Mouse (Mus musculus) heart, embryonic 14.5 days (tissue): ENCODE data around the gene Parp1. TPM values are rescaled to one million over a fixed set of nuclear protein-coding genes. Genes with fewer than 3 reads are reported as not detected.
A peak's percentile ranks its signal among the peaks of the same experiment; 100 is the strongest.
"Not testable (repeated sequence)": the region's sequence is repeated elsewhere in the genome, so short reads cannot be mapped to it uniquely, and the experiment has no call there.

ENCODE experiments used
- ATAC-seq: fragments of 200-750 bp; cut with Nextera tagmentation; 2 replicates; pipeline ENCODE4 v1.8.0; 2017; ENCODE audit warnings: low read depth, moderate TSS enrichment; ENCODE audit not compliant: insufficient number of reproducible peaks, insufficient read depth, low FRiP score
- H3K27ac ChIP-seq, 2 experiments: fragments of 200-500 bp in 1 of 2; fragments of 300-500 bp in 1 of 2; sonication (generic) in 1 of 2; replicated peaks in 1 of 2; 2 replicates each; pipeline ENCODE4 v1.5.1; 2012 to 2014; ENCODE audit warnings: low read depth in 2 of 2, low read length in 2 of 2, control low read depth in 1 of 2, mild to moderate bottlenecking in 1 of 2, mixed read lengths in 1 of 2; ENCODE audit not compliant: control insufficient read depth in 1 of 2, insufficient read depth in 1 of 2
- H3K27me3 ChIP-seq: fragments of 300-500 bp; sonication (generic); 2 replicates; pipeline ENCODE4 v1.6.1; 2014; ENCODE audit warnings: mild to moderate bottlenecking, low read length, control low read depth; ENCODE audit not compliant: control insufficient read depth, insufficient read depth
- H3K36me3 ChIP-seq: fragments of 300-500 bp; sonication (generic); 2 replicates; pipeline ENCODE4 v1.6.1; 2014; ENCODE audit warnings: mild to moderate bottlenecking, control low read depth, low read length, mixed read lengths; ENCODE audit not compliant: control insufficient read depth, insufficient read depth
- H3K4me1 ChIP-seq, 2 experiments: fragments of 200-500 bp in 1 of 2; fragments of 300-500 bp in 1 of 2; sonication (generic) in 1 of 2; 2 replicates each; pipeline ENCODE4 v1.6.1; 2012 to 2014; ENCODE audit warnings: low read length in 2 of 2, control low read depth in 1 of 2, mixed read lengths in 1 of 2; ENCODE audit not compliant: control insufficient read depth in 2 of 2, insufficient read depth in 2 of 2
- H3K4me2 ChIP-seq: fragments of 300-500 bp; sonication (generic); 2 replicates; pipeline ENCODE4 v1.6.1; 2014; ENCODE audit warnings: mild to moderate bottlenecking, low read length
- H3K4me3 ChIP-seq, 2 experiments: fragments of 200-500 bp in 1 of 2; fragments of 300-500 bp in 1 of 2; sonication (generic) in 1 of 2; 2 replicates each; pipeline ENCODE4 v1.5.1; 2012 to 2014; ENCODE audit warnings: low read length in 2 of 2, mild to moderate bottlenecking in 2 of 2, control low read depth in 1 of 2, low read depth in 1 of 2, moderate library complexity in 1 of 2; ENCODE audit not compliant: control insufficient read depth in 1 of 2, insufficient read depth in 1 of 2
- H3K9ac ChIP-seq: fragments of 300-500 bp; sonication (generic); 2 replicates; pipeline ENCODE4 v1.6.1; 2014; ENCODE audit warnings: mild to moderate bottlenecking, low read length
- H3K9me3 ChIP-seq: fragments of 300-500 bp; sonication (generic); 2 replicates; pipeline ENCODE4 v1.6.1; 2016; ENCODE audit warnings: low read length, control low read depth; ENCODE audit not compliant: control insufficient read depth
- WGBS: fragments of 180-500 bp; shearing (Covaris S2); extraction: QIAGEN DNeasy Blood & Tissue Kit; methylation state at CpG from one replicate; pipeline ENCODE4 v1.1.7; 2014; 5-methylcytosine and 5-hydroxymethylcytosine counted together
- polyA plus RNA-seq: library from polyadenylated mRNA; unstranded; fragments of >200 nt; fragmentation: Nextera tagmentation; extraction: Ambion mirVana; gene quantifications from 2 replicates; pipeline ENCODE4 v1.2.1, GENCODE M21; 2014

The Parp1 gene
- polyA plus RNA-seq, 1 experiment from 2014 or later = 78.1 TPM

- H3K27ac ChIP-seq = peak overlapping the region; percentile 79 to 86
- H3K4me3 ChIP-seq = no peak overlapping the region
- H3K4me2 ChIP-seq = no peak overlapping the region
- no peaks in the 10 kb centered on the region for H3K27me3 ChIP-seq
- H3K4me1 ChIP-seq = peaks cover 5 to 10% of the 10 kb centered on the region in 2 experiments; a peak in 3 of 4 replicates
- peaks cover 6% of the 10 kb centered on the region; the same call in 1 of the 2 replicates for H3K9me3 ChIP-seq
- no peak overlapping the region for H3K9ac ChIP-seq
- peak; percentile 86 for ATAC-seq
- WGBS = 10% methylated on average over 2 of the region's 2 CpGs
- H3K36me3 ChIP-seq = no peaks in the 10 kb centered on the region
Measured at GRCm38 (mm10) chr1:180626141-180626540, 57.4 kb downstream of the Parp1 start.

- not testable (repeated sequence) for H3K4me3 ChIP-seq, H3K36me3 ChIP-seq, H3K9me3 ChIP-seq, H3K9ac ChIP-seq, H3K27me3 ChIP-seq, H3K4me2 ChIP-seq, ATAC-seq, H3K27ac ChIP-seq
- 87% methylated on average over 2 of the region's 2 CpGs for WGBS
- peaks cover 5 to 20% of the 10 kb centered on the region in 2 experiments for H3K4me1 ChIP-seq
Measured at GRCm38 (mm10) chr1:180637796-180638195, 69.1 kb downstream of the Parp1 start.

GRCm38 (mm10) chr1:180639416-180640401 lies 71.0 kb downstream of the Parp1 start:
- peak overlapping the region; percentile 88 for H3K4me2 ChIP-seq
- ATAC-seq = no peak
- WGBS = 63% methylated on average over 10 of the region's 10 CpGs

GRCm38 (mm10) chr1:180640605-180641125 lies 71.9 kb downstream of the Parp1 start:
- H3K9ac ChIP-seq = peak overlapping the region; percentile 97
- WGBS = under 1% methylated on average over 44 of the region's 61 CpGs
- H3K4me1 ChIP-seq = peaks cover 5 to 20% of the 10 kb centered on the region in 2 experiments
- peak; percentile 68 for ATAC-seq
- no peaks in the 10 kb centered on the region for H3K27me3 ChIP-seq
- 0 out of 2 replicates have a peak, but pooled peaks cover 5% of the 10 kb centered on the region for H3K36me3 ChIP-seq
- peak overlapping the region; percentile 99 for H3K4me3 ChIP-seq
- H3K4me2 ChIP-seq = peak overlapping the region; percentile 88
- no peaks in the 10 kb centered on the region for H3K9me3 ChIP-seq
- peak overlapping the region; percentile 79 to 94 for H3K27ac ChIP-seq

More at GRCm38 (mm10) chr1:180639416-180640401, 71.0 kb downstream of the Parp1 start:
- Histone ChIP-seq H3K36me3 (0 out of 2 replicates have a peak, but pooled peaks cover 5% of the 10 kb centered on the region), H3K9me3 (no peaks in the 10 kb centered on the region), H3K9ac (peak overlapping the region; percentile 97), H3K27ac (peak overlapping the region; percentile 79 to 94; a peak in 3 of 4 replicates), H3K4me3 (peak overlapping the region; percentile 99), H3K27me3 (no peaks in the 10 kb centered on the region), H3K4me1 (peaks cover 5 to 20% of the 10 kb centered on the region in 2 experiments)

GRCm38 (mm10) chr1:180641137-180641517 lies 72.4 kb downstream of the Parp1 start, which contains the start of gene Lin9:
Gene Lin9, plus strand, starts transcription at chr1:180641150.
- H3K27me3 ChIP-seq = no peaks in the 10 kb centered on the region
- peaks cover 5 to 20% of the 10 kb centered on the region in 2 experiments for H3K4me1 ChIP-seq
- peak; percentile 86 for ATAC-seq
- no peaks in the 10 kb centered on the region for H3K9me3 ChIP-seq
- H3K9ac ChIP-seq = peak within 1 kb of the TSS; percentile 97
- H3K27ac ChIP-seq = peak within 1 kb of the TSS; percentile 94 to 98
- peak within 1 kb of the TSS; percentile 99 for H3K4me3 ChIP-seq
- peak within 1 kb of the TSS; percentile 88 for H3K4me2 ChIP-seq
- 0 out of 2 replicates have a peak, but pooled peaks cover 5% of the 10 kb centered on the region for H3K36me3 ChIP-seq
- WGBS = 0% methylated on average over 35 of the region's 47 CpGs

GRCm38 (mm10) chr1:180641518-180642227 lies 72.9 kb downstream of the Parp1 start:
- Histone ChIP-seq H3K36me3 (0 out of 2 replicates have a peak, but pooled peaks cover 5% of the 10 kb centered on the region), H3K9ac (peak overlapping the region; percentile 97), H3K27me3 (no peaks in the 10 kb centered on the region), H3K27ac (peak overlapping the region; percentile 94 to 98), H3K4me3 (peak overlapping the region; percentile 99), H3K4me2 (peak overlapping the region; percentile 88), H3K4me1 (peaks cover 5 to 20% of the 10 kb centered on the region in 2 experiments), H3K9me3 (no peaks in the 10 kb centered on the region)
- WGBS = 3% methylated on average over 50 of the region's 50 CpGs
- ATAC-seq = peak; percentile 22; the same call in 1 of the 2 replicates

- no peaks in the 10 kb centered on the region for H3K9me3 ChIP-seq
- peak overlapping the region; percentile 99 for H3K4me3 ChIP-seq
- H3K4me1 ChIP-seq = peaks cover 5 to 20% of the 10 kb centered on the region in 2 experiments
- no peak for ATAC-seq
- 0 out of 2 replicates have a peak, but pooled peaks cover 5% of the 10 kb centered on the region for H3K36me3 ChIP-seq
- H3K9ac ChIP-seq = peak overlapping the region; percentile 97
- H3K27ac ChIP-seq = no peak overlapping the region
- no peaks in the 10 kb centered on the region for H3K27me3 ChIP-seq
- peak overlapping the region; percentile 88 for H3K4me2 ChIP-seq
- 79% methylated on average over 8 of the region's 8 CpGs for WGBS
Measured at GRCm38 (mm10) chr1:180642228-180642564, 73.5 kb downstream of the Parp1 start.
